Mouse (Mus musculus): ENCODE measurements around the gene Casz1. TPM values are rescaled to one million over a fixed set of nuclear protein-coding genes. Genes with fewer than 3 reads are reported as not detected.

Gene Casz1
- total RNA-seq, 4 experiments from 2014 or later = 40.6 to 49.5 (median 47.3) TPM

DNA sequence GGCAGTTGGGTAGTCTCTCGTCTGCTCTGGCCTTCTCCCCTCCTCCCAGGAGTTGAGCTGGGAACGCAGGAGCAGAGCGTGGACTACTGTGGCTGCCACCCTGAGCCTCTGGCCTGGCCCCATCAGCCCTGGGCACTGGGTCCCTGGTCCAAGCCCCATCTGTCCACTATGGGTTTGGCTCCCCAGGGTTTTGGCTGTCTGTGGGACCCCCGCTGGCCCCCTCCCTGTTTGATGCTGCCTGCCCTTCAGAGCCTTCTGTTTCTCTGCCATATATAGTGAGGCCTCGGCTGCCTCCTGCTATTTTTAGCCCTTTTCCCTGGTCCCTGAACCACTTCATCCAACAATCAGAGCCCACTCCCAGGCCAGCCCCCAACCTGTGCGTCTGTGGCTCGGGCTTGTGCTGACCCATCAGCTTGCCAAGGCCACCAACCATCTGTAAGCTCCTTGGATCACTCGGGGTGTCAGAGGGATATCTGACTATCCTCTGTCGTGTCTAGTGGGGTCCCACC lies 126.5 kb downstream of the Casz1 start:
- no peak for DNase-seq (ENCODE audit: low spot score)

DNA sequence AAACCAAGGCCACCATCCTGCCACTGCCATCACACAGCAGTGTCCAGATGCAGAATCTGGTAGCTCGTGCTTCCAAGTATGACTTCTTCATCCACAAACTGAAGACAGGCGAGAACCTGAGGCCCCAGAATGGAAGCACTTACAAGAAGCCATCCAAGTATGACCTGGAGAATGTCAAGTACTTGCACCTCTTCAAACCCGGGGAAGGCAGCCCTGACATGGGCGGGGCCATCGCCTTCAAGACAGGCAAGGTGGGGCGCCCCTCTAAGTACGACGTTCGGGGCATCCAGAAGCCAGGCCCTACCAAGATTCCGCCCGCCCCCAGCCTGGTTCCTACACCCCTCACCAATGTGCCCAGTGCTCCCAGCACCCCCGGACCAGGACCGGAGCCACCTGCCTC lies 128.9 kb downstream of the Casz1 start:
- DNase-seq (ENCODE audit: low spot score) = no peak

DNA sequence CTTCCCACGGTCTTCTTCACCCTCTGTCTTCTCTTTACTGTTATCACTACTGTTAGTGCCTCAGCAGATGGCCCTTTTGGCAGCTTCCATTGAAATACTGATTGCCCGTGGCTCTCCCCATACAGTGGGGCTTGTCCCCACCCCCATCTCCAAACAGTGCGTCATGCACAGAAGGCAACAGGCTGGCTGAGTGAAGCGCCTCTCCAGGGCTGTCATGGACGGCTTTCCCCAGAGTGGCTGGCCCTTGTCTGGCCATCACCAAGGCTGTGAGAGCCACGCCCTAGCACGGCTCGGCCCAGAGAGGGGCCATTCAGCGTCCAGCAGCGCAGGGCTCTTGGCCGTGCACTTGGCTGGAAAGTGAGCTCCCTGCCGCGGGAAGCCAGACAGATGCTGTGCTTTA lies 131.0 kb downstream of the Casz1 start:
- DNase-seq (ENCODE audit: low spot score) = no peak

DNA sequence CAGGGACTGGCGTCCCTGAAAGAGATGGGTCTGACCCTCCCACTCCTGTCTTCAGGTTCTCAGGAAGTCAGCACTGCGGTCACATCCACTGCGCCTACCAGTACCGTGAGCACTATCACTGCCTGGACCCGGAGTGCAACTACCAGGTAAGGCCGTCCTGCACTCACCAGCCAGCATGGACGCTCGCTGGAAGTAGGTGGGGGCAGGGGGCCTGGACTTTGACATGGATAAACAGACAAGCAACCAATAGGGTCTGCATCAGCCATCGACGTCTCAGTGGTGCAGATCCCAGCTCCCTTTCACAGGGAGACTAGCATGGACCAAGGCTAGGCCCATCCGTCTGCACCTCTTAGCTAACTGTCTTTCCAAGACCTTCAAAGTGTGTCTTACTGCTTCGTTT lies 131.9 kb downstream of the Casz1 start:
- DNase-seq (ENCODE audit: low spot score) = no peak

DNA sequence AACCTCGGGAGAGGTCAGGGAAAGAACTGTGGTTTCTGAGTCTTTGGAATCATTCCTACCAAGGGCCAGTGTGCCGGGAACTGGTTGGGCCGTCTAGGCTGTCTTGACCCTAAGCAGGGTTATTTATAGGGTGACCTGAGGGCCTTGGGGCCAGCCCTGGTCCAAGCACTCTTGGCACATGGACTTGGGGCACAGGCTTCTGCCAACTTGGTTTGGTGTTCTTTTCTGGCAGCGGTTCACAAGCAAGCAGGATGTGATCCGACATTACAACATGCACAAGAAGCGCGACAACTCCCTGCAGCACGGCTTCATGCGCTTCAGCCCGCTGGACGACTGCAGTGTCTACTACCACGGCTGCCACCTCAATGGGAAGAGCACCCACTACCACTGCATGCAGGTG lies 132.5 kb downstream of the Casz1 start:
- DNase-seq (ENCODE audit: low spot score) = peak; percentile 68

DNA sequence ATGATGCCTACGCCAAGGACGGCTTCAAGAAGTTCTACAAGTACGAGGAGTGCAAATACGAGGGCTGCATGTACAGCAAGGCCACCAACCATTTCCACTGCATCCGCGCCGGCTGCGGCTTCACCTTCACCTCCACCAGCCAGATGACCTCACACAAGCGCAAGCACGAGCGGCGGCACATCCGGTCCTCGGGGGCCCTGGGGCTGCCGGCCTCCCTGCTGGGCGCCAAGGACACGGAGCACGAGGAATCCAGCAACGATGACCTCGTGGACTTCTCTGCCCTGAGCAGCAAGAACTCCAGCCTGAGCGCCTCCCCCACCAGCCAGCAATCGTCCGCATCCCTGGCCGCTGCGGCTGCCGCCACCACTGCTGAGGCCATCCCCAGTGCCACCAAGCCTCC lies 134.3 kb downstream of the Casz1 start:
- DNase-seq (ENCODE audit: low spot score) = no peak

DNA sequence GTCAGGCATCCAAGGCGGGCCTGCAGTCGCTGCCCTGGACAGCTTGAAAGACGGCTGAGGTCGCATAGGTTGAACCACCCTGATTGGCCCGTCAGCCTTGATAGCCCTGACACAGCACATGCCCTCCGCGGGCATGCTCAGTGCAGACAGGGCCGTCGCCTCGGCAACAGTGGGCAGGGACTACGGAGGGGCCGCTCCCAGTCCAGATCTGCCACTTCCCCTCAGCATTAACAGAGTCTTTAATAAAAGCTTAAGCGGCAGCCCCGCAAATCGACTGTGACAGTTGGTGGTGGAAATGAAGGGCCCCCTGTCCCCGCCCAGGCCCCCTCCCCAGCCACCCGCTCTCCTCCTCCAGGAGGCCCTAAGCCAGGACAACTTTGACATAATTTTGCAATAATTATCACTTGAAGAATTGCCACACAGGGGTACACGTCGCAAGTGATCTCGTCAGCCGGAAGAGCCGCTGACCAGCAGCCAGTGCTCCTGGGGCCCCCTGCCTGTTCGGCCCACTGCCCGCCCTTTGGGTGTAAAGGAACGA lies 136.5 kb downstream of the Casz1 start:
- peak; percentile 56 for DNase-seq (ENCODE audit: low spot score)

DNA sequence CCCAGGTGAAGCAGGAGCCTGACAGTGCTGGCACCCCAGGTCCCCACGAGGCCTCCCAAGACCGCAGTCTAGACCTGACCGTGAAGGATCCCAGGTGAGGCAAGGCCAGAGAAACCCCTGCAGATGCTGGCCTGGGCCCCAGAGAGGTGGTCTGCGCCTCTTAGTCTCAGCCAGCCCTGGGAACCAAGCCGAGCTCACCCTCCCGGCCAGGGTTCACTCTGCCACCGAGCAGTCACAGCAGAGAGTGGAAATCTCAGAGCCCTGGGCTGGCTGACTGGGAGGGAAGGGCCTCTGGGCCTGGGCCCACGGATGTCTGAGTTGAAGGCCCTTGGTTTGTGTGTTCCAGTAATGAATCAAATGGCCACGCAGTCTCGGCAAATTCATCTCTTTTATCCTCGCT lies 137.1 kb downstream of the Casz1 start:
- DNase-seq (ENCODE audit: low spot score) = no peak

DNA sequence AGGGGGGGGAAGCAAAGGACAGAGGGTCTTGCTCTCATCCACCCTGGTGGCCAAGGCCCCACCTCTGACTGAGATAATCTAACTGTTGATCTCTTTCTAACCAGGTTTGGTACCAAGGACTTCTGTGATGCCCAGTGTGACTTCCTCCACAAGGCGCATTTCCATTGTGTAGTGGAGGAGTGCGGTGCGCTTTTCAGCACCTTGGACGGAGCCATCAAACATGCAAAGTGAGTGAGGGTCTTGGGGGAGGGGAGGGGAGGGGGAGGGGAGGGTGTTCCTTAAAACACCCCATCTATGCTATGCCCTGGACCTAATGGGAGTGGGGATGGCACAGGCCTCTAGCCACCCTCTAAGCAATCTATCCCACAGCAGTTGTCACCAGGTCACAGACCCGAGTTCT lies 138.9 kb downstream of the Casz1 start:
- no peak for DNase-seq (ENCODE audit: low spot score)

DNA sequence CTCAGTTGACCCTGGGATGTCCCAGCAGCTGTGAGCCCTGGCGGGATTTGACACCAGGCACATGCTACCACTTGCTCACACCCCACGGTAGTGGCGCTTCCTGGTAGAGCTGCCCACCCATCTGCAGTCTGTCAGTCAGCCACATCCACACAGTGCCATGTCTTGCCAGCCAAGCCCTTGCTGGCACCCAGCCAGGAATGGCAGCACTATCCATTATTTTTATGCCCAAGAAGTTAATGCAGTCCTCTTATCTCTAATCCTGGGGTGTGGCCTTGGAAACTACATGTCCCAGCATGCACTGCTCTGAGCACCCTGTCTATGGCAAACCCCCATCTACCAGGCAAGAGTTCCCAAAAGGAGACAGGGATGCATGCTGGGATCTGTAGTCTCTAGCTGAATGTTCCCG lies 141.2 kb downstream of the Casz1 start:
- DNase-seq (ENCODE audit: low spot score) = no peak

DNA sequence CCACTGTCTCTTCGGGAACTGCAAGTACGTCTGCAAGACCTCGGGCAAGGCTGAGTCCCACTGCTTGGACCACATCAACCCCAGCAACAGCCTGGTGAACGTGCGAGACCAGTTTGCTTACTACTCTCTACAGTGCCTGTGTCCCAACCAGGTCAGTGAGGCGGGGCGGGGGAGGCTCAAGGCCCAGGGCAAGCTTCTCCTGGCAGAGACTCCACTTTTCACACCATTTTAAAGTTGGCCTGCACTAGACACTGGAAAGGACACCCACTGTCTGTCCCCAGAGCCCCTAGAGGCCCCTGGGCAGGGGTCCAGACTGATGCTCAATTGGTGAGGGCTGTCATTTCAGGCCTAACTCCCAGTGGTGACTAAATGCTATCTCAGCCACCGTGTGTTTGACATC lies 141.8 kb downstream of the Casz1 start:
- DNase-seq (ENCODE audit: low spot score) = no peak

DNA sequence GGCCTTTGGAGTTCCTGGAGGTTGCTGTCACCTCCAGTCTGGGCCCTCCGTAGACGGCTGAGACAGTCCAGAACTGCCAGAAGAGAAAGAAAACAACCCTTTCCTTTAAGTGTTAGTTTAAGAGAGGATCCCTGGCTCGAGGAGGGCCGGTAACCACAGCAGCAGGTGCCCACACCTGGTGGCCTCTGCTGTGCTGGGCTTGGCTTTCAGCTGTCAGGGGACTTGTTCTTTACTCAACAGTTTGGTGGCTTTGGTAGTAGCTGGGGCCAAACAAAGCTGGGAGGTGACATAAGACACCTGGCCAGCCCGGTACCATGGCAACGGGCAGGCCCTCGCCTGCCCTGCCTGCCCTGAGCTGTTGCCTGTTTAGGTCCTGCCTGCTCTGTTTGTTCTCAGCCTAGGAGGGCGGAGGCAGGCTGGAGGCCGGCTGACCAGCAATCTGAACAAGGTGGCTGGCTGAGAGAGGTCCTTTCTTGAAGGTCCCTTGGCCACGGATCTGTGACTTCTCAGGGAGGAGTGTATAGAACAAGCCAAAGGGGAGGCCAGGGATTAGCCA lies 143.7 kb downstream of the Casz1 start:
- no peak for DNase-seq (ENCODE audit: low spot score)

DNA sequence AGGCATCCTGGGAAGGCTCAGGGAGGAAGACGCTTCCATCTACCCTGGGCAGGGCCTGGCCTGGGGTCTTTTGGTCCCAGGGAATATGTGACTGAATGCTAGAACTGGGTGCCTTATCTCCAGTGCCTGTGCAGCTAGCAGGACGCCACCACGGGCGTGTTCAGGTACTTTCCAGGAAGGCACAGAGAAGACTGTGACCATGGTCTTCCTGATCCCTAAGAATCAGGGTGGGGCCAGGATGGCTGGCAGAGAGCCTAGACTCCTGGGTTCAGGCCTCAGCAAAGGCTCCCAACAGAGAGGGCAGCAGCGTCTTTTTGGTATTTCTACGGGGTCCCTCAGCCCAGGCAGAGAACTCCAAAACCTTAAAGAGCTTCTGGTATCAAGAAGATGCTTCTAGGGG lies 146.3 kb downstream of the Casz1 start:
- DNase-seq (ENCODE audit: low spot score) = no peak

DNA sequence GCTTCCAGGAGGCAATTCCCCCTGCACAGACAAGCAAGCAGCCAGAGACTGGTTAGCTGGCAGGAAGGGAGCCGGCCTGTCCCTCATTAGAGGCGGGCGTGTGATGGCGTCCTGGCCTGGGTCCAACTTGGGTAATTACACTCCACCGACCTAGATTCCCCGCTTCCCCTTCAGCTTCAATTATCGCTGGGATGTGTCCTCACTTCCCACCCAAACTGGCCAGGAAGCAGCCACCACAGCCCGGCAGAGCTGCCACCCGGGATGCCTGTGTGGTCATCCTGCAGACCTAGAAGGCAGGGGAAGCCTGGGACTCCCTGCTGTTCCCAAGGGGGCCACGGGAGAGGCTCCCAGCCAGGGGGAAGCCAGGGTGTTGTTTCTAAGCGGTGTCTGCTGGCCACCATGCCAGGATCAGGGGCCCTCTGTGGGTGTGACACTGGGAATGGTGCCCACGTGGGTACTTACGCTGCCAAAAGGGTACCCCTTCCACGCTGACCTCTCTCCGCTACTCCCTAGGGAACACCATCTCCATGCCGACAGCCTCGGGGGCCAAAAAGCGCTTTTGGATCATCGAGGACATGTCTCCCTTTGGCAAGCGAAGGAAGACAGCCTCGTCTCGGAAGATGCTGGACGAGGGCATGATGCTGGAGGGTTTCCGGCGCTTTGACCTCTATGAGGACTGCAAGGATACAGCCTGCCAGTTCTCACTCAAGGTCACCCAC lies 146.9 kb downstream of the Casz1 start:
- peak; percentile 73 for DNase-seq (ENCODE audit: low spot score)

DNA sequence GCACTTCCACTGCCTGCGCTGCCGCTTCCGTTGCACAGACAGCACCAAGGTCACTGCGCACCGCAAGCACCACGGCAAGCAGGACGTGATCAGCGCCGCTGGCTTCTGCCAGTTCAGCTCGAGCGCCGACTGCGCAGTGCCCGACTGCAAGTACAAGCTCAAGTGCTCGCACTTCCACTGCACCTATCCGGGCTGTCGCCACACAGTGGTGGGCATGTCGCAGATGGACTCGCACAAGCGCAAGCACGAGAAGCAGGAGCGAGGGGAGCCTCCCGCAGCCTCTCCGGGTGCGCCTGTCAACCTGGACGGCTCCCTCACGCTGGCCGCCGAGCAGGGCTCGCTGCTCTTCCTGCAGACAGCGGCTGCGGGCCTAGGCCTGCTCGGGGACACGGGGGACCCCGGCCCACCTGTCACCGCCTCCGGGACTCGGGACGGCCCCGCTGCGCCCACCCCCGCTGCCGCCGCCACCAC lies 147.6 kb downstream of the Casz1 start:
- no peak for DNase-seq (ENCODE audit: low spot score)

DNA sequence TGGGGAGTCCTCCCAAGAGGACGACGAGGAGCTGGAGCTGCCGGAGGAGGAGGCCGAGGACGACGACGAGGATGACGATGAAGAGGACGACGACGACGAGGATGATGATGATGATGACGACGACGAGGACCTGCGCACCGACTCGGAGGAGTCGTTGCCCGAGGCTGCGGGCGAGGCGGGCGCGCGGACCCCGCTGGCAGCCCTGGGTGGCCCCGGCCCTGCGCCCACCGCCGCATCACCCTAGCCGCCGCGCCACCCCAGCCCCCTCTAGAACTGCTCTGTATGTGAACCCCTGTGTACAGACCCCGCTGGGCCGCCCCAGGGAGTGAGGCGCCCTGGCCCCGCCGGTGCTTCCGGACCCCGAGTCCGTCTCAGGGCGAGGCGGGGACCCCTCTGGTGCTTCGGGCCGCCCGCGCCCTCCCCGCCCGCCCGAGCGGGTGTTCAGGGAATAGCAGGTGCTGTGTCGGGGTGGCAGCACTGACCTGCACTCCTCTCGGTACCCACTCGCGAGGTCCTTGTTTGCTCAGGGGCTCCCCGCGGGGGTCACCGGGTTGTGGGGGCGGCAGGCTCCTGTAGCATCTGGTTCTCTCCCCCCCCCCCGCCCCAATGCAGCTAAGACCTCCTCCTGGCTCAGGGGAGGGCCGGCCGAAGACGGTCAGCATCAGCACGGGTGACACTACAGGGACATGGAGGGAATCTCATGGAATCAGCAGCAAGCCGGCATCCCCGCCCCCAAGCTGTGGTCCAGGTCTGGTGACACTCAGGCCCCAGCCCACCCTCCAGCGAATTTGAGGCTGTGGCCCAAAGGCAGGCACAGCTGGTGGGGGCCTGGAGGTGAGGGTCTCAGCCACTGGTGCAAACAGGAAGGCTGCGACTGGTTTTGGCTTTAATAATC lies 148.3 kb downstream of the Casz1 start:
- no peak for DNase-seq (ENCODE audit: low spot score)

DNA sequence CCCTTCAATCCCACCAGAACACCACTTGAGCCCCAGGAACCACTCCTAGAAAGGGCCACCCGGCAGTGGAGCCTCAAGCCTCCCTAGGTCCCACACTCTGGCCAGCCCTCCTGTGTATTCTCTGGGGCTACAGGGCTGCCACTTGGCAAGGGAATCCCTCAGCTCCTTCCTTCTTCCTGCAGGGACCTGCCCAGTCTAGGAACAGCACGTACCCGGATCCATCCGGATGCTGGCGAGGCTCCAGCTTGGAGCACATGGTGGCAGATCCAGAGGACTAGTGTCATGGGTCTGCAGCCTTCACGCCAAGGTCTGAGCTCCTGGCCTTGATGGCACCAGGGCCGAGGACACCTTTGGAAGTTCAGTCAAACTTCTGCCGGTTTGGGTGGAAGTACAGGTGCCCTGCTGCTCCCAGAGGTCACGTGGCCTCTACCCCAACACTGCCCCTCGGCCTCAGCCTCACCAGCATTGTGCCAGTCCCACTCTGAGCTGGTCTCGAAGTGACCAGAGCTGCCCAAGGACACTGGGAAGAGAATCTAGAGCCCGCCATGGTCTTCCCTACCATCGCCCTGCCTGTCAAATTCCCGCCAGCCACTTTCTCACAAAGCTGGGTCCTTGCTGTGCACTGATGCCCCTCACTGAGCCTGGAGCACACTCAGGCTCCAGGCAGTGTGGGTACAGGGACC lies 151.0 kb downstream of the Casz1 start:
- peak; percentile 88 for DNase-seq (ENCODE audit: low spot score)

DNA sequence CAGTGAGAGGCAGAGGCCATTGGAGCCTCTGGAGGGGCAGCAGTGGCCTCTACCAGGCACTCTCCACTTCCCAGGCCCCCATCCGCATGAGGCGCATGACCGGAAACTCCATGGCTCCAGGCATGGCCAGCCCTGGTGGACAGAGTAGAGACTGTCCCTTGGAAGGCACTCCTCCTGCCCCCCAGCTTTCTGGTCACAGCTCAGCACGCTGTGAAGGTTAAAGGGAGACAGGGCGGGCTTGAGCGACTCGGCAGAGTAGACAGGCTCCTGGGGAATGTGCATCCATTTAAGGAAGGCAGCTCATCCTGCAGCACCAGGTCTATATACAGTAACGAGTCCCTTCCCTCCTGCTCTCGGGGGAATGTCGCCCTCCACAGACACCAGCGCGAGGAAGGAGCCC lies 155.8 kb downstream of the Casz1 start:
- no peak for DNase-seq (ENCODE audit: low spot score)

DNA sequence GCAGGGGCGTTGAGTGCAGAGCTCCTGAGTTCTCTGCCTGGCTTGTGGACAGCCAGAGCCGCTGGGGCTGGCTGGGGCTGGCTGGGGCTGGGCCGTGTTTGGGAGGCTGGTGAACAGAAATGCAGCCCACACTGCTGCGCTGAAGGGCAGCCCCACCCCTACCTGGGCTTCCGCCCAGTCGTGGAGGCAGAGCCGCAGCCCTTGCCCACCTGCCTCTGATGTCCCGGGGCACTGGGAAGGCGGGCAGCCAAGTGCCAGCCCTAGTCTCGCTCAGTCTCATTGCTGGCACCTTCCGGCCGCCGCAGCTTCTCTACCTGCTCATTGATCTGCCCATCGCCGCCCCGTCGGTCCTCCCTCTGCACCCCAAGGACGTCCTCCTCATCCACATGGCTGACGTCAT lies 156.9 kb downstream of the Casz1 start:
- no peak for DNase-seq (ENCODE audit: low spot score)

DNA sequence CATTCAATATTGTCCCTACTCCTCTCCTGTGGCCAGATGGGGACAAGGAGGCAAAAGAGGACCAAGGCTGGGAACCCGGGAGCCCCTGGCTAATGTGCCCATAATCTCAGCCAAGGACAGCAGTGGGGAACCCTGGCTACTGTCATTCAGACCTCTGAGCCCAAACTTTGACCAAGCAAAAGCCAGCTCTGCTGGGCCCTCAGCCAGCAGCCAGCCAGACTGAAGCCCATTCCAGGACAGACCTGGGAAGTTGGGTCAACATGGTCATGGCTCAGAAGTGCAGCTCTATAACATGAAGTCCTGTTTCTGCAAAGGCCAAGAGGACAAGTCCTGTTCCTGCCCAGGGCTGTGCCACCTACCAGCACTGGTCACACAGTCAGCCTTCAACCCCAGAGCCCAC lies 157.9 kb downstream of the Casz1 start:
- DNase-seq (ENCODE audit: low spot score) = no peak

DNA sequence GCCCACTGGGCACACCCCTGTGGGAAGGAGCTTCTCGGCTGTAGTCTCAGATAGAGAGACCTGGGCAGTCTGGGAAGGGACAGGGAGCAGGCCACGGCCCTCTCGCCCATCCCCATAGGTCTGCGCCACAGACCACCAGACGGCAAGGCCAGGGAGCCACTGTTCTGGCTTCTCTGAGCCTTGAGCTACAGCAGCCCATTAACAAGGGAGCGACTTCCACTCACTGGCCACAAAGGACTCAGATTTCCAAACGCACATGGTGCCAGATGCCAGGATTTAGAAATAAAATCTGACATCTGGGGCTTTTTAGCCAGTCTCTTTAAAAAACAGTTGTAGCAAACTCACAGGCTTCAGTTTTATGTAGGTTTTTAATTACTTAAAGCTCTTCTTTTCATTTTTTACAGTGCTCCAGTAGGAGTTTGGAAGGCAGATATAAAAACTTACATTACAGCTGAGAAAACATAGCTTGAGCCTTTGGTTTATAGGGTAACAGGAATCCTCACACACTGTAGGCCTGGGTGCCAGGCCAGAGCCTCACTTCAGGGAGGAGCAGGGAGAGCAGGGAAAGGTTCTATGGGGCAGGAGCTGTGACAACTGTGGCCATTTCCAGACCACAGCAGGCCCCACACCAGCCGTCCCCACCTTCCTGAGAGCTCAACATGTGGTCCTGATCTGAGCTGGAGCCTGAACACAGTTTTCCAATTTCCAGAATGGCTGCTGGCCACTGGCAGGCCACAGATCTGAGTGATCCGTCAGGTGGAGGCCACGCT lies 160.5 kb downstream of the Casz1 start:
- no peak for DNase-seq (ENCODE audit: low spot score)
